Mouse (Mus musculus): Measurements from ENCODE around the gene Enah.

DNA sequence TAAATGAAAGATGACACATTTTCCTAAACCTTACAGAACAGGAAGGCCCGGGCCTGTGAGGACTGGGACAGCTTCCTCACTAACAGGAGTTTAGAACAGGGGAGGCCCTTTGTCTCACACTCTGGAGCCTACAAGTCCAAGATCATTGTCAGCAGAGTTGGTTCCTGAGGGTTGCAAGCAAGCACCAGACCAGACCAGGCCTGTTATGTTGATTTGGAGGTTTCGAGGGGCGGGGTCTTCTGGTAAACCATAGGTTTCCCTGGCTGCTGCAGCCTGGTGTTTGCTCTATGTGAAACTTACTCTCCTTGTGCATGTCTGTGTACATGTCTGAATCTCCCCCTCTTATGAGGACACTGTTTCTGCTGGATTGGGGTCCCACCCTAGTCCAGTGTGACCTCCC is 20.7 kb upstream of the Enah start:
- TF ChIP-seq CTCF (IDR thresholded peaks at IDR 0.05; ENCODE audit: borderline replicate concordance, extremely low read depth, insufficient read depth, insufficient read length) (no peak), POLR2A (IDR thresholded peaks at IDR 0.05; ENCODE audit: borderline replicate concordance, extremely low read depth, insufficient read depth, insufficient read length, poor library complexity, severe bottlenecking) (no peak)
